Mouse (Mus musculus) fibroblast of lung, adult 2 months (primary cell): Measurements from ENCODE around the gene Golm1.

ENCODE experiments used
- DNase-seq: peaks from one replicate; pipeline ENCODE4 v3.0.0-alpha.2; 2011; ENCODE audit warnings: low read depth

Gene Golm1

DNA sequence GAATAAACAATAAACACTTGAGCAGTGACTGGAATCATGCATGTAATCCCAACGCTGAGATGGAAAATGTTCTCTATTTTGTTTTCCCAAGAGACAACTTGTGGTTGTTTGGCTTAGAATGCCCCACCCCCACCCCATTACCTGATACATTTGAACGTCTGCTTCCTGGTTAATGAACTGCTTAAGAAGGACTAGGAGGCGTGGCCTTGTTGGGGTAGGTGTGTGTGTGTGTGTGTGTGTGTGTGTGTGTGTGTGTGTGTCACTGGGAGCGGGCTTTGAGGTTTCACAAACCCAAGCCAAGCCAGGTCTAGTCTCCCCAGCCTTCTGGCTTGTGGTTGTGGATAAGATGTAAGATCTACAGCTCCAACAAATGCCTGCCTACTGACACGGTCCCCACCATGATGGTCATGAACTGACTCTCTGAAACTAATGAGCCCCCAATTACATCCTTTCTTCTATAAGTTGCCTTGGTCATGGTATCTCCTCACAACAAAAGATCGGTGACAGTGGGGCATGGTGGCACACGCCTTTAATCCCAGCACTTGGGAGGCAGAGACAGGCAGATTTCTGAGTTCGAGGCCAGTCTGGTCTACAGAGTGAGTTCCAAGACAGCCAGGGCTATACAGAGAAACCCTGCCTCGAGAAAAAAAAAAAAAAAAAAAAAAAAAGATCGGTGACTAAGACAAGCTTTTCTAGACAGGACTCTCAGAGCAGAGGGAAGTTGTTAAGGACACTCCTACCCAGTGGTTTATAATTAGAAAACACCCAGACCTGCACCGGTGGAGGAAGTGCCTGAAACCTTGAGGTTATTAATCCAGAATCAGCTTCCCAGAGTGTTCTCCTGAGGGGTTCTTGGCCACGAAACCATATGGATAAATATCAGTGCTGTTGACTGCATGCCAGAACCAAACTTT lies 962 bp upstream of the Golm1 start:
- no peak for DNase-seq

GRCm38 (mm10) chr13:59674761-59675150 lies 855 bp downstream of the Golm1 start:
- no peak for DNase-seq

GRCm38 (mm10) chr13:59674215-59674614 lies 1.4 kb downstream of the Golm1 start:
- no peak for DNase-seq

DNA sequence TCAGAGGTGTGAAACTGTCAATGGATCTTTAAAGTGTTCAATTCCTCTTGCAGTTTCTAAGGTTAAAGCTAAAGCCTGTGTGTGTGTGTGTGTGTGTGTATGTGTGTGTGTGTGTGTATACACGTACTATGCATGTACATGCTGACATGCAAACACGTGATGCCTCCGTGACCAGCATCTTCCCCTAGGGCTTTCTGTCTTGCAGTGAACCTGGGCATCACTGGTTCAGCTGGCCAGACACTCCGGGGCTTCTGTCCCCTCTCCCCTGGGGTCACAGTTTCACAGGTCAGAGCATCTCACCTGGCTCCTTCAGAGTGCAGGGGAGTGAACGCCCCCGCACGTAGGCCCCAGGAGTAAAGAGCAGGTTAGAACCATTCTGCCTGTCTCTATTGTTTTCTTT lies 2.0 kb downstream of the Golm1 start:
- DNase-seq: no peak

DNA sequence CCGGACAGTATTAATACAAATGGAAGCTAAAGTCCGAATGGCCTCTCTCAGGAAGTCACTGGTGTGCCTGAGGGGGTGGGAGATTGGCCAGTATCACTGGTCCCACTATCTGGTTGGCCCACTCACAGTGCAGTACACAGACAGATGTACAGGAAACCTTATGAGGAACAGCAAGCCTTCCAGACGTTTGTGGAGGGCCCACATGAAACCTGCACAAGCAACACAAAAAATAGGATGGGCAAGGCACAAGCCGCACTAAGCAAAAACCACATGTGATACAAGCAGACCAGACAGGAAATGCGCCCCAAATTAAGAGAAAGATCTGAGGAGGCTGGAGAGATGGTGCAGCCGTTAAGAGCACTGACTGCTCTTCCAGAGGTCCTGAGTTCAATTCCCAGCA lies 3.4 kb downstream of the Golm1 start:
- DNase-seq: no peak

GRCm38 (mm10) chr13:59671521-59671920 lies 4.1 kb downstream of the Golm1 start:
- no peak for DNase-seq

- DNase-seq: no peak
Measured at GRCm38 (mm10) chr13:59669946-59670345, 5.7 kb downstream of the Golm1 start.

DNA sequence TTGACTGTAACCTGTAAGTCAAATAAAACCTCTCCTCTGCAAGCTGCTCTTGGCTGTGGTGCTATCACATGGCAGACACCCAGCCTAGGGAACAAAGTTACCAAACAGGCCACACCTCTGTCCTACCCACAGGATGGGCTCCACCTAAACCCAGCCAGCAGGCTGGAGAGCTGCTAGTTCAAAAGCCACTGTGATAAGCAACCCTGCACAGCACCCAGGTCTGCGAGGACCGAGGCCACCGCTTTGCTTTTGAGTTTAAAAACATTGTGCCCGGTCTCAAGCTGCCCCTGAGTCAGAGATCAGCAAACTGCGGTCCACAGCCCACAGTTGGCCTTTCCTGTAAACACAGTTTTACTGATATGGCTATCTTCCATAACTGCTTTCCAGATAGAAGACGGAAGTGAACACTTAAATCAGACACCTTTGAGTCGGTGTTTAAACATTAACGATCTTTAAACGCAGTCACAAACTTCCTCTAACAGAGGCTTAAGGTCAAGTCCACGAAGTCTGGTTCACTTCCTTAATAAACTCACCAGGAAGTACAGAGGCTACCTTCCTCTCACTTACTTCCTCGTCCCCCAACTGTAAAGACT lies 7.0 kb downstream of the Golm1 start:
- no peak for DNase-seq

DNA sequence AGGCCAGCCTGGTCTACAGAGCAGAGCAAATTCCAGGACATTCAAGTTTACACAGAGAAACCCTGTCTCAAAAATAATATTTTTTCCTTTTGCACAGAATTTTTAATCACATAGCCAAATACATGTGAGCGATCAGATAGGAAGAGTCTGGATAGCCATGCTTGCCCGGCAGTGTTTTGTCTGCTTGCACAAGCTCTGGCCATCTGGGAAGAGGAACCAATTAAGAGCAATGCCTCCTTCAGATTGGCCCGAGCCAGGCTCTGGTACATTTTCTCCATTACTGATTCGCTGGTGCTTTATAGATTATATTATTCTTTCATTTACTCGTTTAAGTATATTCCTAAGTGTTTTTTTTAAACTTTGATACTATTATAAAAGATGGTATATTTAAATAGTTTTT lies 7.8 kb downstream of the Golm1 start:
- no peak for DNase-seq

DNA sequence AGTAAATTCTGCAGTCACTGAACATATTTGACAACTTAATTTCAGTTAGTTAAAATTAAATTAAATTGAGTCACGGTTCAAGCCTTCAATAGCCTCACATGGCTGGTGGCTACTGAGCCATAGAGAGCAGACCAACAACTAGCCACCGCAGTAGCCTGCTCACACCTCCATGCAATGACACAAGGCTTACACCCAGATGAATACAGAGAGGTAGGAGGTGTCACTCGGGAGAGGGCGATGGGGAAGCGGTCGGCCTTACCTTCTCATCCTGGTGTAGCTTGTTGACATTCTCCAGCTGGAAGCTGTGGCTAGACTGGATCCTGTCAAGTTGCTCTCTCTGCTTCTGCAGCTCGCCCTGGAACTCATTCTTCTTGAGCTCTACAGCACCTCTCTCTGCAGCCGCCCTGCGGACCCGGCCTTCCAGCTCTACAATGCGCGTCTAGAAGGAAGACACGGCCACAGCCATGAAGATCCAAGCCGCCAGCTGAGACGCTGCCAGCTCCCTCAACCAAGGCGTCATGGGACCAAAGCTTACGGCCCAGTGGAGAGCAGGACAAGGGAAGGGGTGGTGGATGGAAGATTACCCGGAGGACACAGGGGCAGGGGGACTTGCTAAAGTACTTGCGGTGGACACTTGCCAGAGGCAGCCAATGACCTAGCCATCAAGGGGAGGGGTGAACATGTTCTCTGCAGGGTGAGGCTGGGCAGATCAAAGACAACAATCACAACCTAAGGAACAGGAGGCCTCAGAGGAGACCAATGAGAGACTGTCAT lies 11.5 kb downstream of the Golm1 start:
- DNase-seq: no peak

GRCm38 (mm10) chr13:59661966-59662365 lies 13.6 kb downstream of the Golm1 start:
- no peak for DNase-seq

DNA sequence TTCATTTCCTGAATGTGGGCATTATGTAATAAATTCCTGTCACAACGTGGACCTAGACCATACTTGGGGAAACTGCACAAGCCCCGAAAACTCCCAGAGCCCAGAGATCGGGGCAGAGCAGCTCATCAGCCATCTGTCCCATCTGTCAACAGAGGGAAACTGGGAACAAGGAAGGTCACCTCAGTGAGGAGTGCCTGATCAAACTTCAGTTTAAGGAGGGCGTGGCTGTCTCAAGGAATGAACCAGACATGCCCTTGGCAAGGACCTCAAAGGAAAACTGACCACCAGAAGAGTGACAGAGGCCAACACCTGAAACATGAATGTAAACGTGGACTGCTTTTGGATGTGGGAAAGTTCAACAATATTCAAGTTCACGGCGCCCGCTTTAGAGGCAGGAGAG lies 14.2 kb downstream of the Golm1 start:
- DNase-seq: no peak

GRCm38 (mm10) chr13:59660371-59660770 lies 15.2 kb downstream of the Golm1 start:
- DNase-seq: no peak

DNA sequence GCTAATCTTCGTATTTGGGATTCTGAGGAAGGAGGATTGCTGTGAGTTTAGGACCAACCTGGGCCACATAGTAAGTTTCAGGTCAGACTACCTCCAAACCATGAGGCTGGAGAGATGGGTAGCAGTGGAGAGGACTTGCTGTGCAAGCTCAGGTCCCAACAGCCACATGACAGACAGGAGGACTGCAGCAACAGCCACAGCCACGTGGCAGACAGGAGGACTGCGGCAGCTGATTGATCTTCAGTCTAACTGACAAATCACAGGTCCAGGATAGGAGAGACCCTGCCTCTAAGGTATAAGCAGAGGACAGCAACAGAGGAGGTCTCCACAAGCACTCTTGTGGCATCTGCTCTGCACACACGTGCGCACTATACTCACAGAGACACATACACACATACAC lies 17.8 kb downstream of the Golm1 start:
- no peak for DNase-seq

- no peak for DNase-seq
Measured at GRCm38 (mm10) chr13:59656975-59657388, 18.6 kb downstream of the Golm1 start.

GRCm38 (mm10) chr13:59656316-59656832 lies 19.2 kb downstream of the Golm1 start:
- DNase-seq: no peak

DNA sequence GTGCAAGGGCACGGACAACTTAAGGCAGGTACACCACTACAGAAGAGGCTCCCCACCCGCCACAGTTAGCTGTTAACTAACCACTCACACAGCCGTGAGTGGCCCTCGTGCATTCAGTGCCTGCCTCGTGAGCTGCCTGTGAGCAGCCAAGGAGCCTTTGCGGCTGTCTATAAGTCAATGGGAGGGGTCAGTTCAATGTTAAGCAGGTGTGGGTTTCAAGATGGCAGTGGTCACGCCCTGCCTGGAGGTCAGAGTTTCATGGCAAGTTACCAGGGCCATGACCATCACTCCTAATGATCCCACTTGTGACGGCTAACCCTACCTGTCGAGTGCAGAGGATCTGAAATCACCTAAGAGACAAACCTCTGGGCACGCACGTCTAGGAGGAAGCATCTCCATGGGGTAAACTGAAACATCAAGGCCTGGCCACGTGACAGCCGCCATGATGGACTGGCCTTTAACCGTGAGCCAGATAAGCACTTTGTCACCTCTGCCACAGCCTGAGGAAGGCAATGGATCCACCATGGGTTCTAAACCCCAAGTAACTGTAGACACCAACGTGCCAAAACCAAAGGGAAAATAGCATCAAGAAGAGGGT lies 19.8 kb downstream of the Golm1 start:
- no peak for DNase-seq

DNA sequence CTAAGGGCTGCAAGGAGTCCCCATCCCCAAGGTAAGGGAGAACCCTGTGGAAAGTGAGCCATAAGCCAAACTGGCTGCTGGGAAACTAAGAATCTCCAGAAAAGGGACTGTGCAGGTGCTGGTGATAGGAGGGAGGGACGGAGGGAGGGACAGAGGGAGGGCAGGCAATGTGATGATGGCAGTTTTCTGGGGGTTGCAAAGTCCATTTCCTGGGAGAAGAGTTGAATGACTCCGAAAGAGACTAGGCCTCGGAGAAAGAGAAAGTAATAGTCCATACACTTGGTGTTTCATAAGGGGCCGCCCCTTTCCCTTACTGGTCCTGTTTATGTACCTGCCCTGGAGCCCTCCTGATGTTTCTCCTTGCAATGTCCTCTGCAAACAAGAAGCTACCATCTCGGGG lies 21.1 kb downstream of the Golm1 start:
- DNase-seq: no peak

DNA sequence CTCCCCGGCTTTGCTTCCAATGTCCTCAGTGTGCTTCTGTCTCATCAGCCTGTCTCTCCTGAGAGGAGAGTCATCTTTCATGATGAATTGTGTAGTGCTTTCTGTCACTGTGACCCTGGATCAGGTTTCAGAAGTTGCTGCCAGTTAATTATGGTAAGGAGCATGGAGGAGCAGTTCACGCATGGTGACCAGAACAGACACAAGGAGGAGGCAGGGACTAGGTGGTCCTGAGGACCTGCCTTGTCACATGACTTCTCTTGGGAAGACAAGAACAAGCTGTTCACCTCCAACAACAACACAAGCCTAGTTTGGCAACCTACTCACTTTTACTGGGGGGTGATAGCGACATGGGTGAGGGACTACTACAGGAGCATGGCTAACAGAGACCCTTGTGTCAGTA lies 22.5 kb downstream of the Golm1 start:
- DNase-seq: no peak

DNA sequence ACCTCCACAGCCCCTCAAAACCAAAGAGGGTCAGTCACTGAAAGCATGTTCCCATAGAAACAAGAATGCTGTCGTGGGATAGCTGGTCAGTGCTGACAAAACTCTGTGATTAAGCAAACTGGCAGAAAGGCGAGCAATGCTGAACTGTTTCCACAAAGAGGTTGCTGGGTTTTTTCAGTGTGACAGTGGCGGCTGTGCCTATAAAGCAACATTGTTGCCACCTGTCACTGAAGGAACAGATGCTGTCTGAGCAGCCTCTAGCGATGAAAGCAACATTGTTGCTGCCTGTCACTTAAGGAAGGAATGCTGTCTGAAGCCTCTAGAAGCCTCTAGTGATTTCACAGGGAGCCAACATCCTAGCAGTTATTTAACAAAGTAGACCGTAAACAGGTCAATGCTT lies 23.0 kb downstream of the Golm1 start:
- no peak for DNase-seq

- DNase-seq: no peak
Measured at GRCm38 (mm10) chr13:59649781-59650180, 25.8 kb downstream of the Golm1 start.

- DNase-seq: no peak
Measured at GRCm38 (mm10) chr13:59648598-59648997, 27.0 kb downstream of the Golm1 start.
